Mouse (Mus musculus) hindbrain, embryonic 13.5 days (tissue): ENCODE results near the gene Ssh2. TPM values are rescaled to one million over a fixed set of nuclear protein-coding genes. Genes with fewer than 3 reads are reported as not detected.

Experiments used
- ATAC-seq: fragments of 200-750 bp; cut with Nextera tagmentation; 2 replicates; pipeline ENCODE4 v1.8.0; 2017; ENCODE audit warnings: moderate TSS enrichment; ENCODE audit not compliant: low FRiP score
- H3K27ac ChIP-seq: fragments of 300-500 bp; sonication (generic); 2 replicates; pipeline ENCODE4 v1.5.1; 2015; ENCODE audit warnings: inconsistent platforms, mild to moderate bottlenecking, moderate library complexity
- H3K27me3 ChIP-seq: fragments of 300-500 bp; sonication (generic); 2 replicates; pipeline ENCODE4 v1.6.1; 2015; ENCODE audit warnings: mild to moderate bottlenecking, inconsistent platforms
- H3K36me3 ChIP-seq: fragments of 300-500 bp; sonication (generic); 2 replicates; pipeline ENCODE4 v1.6.1; 2015; ENCODE audit warnings: mild to moderate bottlenecking, inconsistent platforms
- H3K4me1 ChIP-seq: fragments of 300-500 bp; sonication (generic); replicated peaks from 2 replicates; pipeline ENCODE4 v1.6.1; 2015; ENCODE audit warnings: inconsistent platforms
- H3K4me2 ChIP-seq: fragments of 300-500 bp; sonication (generic); 2 replicates; pipeline ENCODE4 v1.6.1; 2015; ENCODE audit warnings: inconsistent platforms, mild to moderate bottlenecking, moderate library complexity
- H3K4me3 ChIP-seq: fragments of 300-500 bp; sonication (generic); 2 replicates; pipeline ENCODE4 v1.5.1; 2015; ENCODE audit warnings: mild to moderate bottlenecking, inconsistent platforms
- H3K9ac ChIP-seq: fragments of 300-500 bp; sonication (generic); 2 replicates; pipeline ENCODE4 v1.6.1; 2015; ENCODE audit warnings: mild to moderate bottlenecking, inconsistent platforms
- H3K9me3 ChIP-seq: fragments of 300-500 bp; sonication (generic); 2 replicates; pipeline ENCODE4 v1.6.1; 2016; ENCODE audit warnings: inconsistent platforms
- WGBS: fragments of 180-500 bp; shearing (Covaris S2); methylation state at CpG from one replicate; pipeline ENCODE4 v1.1.7; 2015; 5-methylcytosine and 5-hydroxymethylcytosine counted together
- polyA plus RNA-seq: library from polyadenylated mRNA; unstranded; fragments of >200 nt; fragmentation: Nextera tagmentation; extraction: Ambion mirVana; gene quantifications from 2 replicates; pipeline ENCODE4 v1.2.1, GENCODE M21; 2015

The Ssh2 gene
- polyA plus RNA-seq, 1 experiment from 2014 or later = 16.4 TPM

GRCm38 (mm10) chr11:77461856-77462255 lies 245.8 kb downstream of the Ssh2 start:
- H3K4me3 ChIP-seq = peak overlapping the region; percentile 58
- WGBS = 10% methylated on average over 6 of the region's 6 CpGs
- H3K4me2 ChIP-seq = peak overlapping the region; percentile 99
- H3K27ac ChIP-seq = no peak overlapping the region
- H3K4me1 ChIP-seq = peaks cover 18% of the 10 kb centered on the region
- peaks cover 72% of the 10 kb centered on the region for H3K27me3 ChIP-seq
- H3K9ac ChIP-seq = peak overlapping the region; percentile 77
- peaks cover 4% of the 10 kb centered on the region; the same call in 1 of the 2 replicates for H3K36me3 ChIP-seq
- ATAC-seq = no peak
- H3K9me3 ChIP-seq = no peaks in the 10 kb centered on the region

- Histone ChIP-seq H3K9me3 (no peaks in the 10 kb centered on the region), H3K36me3 (peaks cover 4% of the 10 kb centered on the region; the same call in 1 of the 2 replicates), H3K27me3 (peaks cover 78% of the 10 kb centered on the region), H3K4me2 (peak within 1 kb of the TSS; percentile 99), H3K27ac (no peak within 1 kb of the TSS), H3K9ac (peak within 1 kb of the TSS; percentile 77), H3K4me3 (peak within 1 kb of the TSS; percentile 58), H3K4me1 (peaks cover 21% of the 10 kb centered on the region)
- peak; percentile 35; the same call in 1 of the 2 replicates for ATAC-seq
- 0% methylated on average over 64 of the region's 73 CpGs for WGBS
Observed at GRCm38 (mm10) chr11:77462283-77463100, 246.4 kb downstream of the Ssh2 start, which contains the start of gene Coro6. Coro6 (plus strand) TSS chr11:77462411.

- Histone ChIP-seq H3K9ac (peak overlapping the region; percentile 77; the same call in 1 of the 2 replicates), H3K36me3 (peaks cover 4% of the 10 kb centered on the region; the same call in 1 of the 2 replicates)
- WGBS = 53% methylated on average over 8 of the region's 8 CpGs
Observed at GRCm38 (mm10) chr11:77463101-77463445, 247.0 kb downstream of the Ssh2 start.

GRCm38 (mm10) chr11:77463786-77464185 lies 247.7 kb downstream of the Ssh2 start:
- Histone ChIP-seq H3K4me3 (no peak overlapping the region), H3K4me2 (no peak overlapping the region), H3K36me3 (peaks cover 4% of the 10 kb centered on the region; the same call in 1 of the 2 replicates), H3K9ac (no peak overlapping the region), H3K4me1 (peaks cover 28% of the 10 kb centered on the region), H3K27ac (no peak overlapping the region), H3K9me3 (no peaks in the 10 kb centered on the region), H3K27me3 (peaks cover 91% of the 10 kb centered on the region)
- WGBS = 80% methylated on average over 10 of the region's 10 CpGs
- ATAC-seq = no peak

More at GRCm38 (mm10) chr11:77463101-77463445, 247.0 kb downstream of the Ssh2 start:
- Histone ChIP-seq H3K27me3 (peaks cover 84% of the 10 kb centered on the region), H3K4me3 (peak overlapping the region; percentile 58; the same call in 1 of the 2 replicates), H3K4me1 (peaks cover 27% of the 10 kb centered on the region), H3K9me3 (no peaks in the 10 kb centered on the region), H3K27ac (no peak overlapping the region), H3K4me2 (peak overlapping the region; percentile 99)
- ATAC-seq = no peak

- Histone ChIP-seq H3K36me3 (no peaks in the 10 kb centered on the region), H3K4me1 (peaks cover 28% of the 10 kb centered on the region), H3K27me3 (peaks cover 96% of the 10 kb centered on the region), H3K4me2 (no peak overlapping the region), H3K27ac (no peak overlapping the region), H3K9ac (no peak overlapping the region), H3K9me3 (no peaks in the 10 kb centered on the region), H3K4me3 (no peak overlapping the region)
- ATAC-seq = no peak
- 44% methylated on average over 4 of the region's 4 CpGs for WGBS
Observed at GRCm38 (mm10) chr11:77464684-77465083, 248.6 kb downstream of the Ssh2 start.

GRCm38 (mm10) chr11:77465111-77465510 lies 249.0 kb downstream of the Ssh2 start:
- 49% methylated on average over 3 of the region's 3 CpGs for WGBS
- no peak overlapping the region for H3K4me2 ChIP-seq
- no peak overlapping the region for H3K9ac ChIP-seq
- 0 out of 2 replicates have a peak, but pooled peaks cover 1% of the 10 kb centered on the region for H3K36me3 ChIP-seq
- no peak overlapping the region for H3K27ac ChIP-seq
- no peak overlapping the region for H3K4me3 ChIP-seq
- peaks cover 95% of the 10 kb centered on the region for H3K27me3 ChIP-seq
- no peaks in the 10 kb centered on the region for H3K9me3 ChIP-seq
- ATAC-seq = no peak
- H3K4me1 ChIP-seq = peaks cover 28% of the 10 kb centered on the region

GRCm38 (mm10) chr11:77466544-77466943 lies 250.5 kb downstream of the Ssh2 start:
- H3K9me3 ChIP-seq = no peaks in the 10 kb centered on the region
- H3K4me2 ChIP-seq = no peak overlapping the region
- peaks cover 15% of the 10 kb centered on the region for H3K36me3 ChIP-seq
- no peak overlapping the region for H3K4me3 ChIP-seq
- peaks cover 28% of the 10 kb centered on the region for H3K4me1 ChIP-seq
- WGBS = 41% methylated on average over 9 of the region's 9 CpGs
- no peak for ATAC-seq
- no peak overlapping the region for H3K27ac ChIP-seq
- no peak overlapping the region for H3K9ac ChIP-seq
- peaks cover 81% of the 10 kb centered on the region for H3K27me3 ChIP-seq

GRCm38 (mm10) chr11:77467157-77467556 lies 251.1 kb downstream of the Ssh2 start:
- Histone ChIP-seq H3K27me3 (peaks cover 74% of the 10 kb centered on the region), H3K36me3 (peaks cover 22% of the 10 kb centered on the region)

GRCm38 (mm10) chr11:77467784-77468183 lies 251.7 kb downstream of the Ssh2 start:
- Histone ChIP-seq H3K4me1 (peaks cover 17% of the 10 kb centered on the region), H3K27ac (no peak overlapping the region)

More at GRCm38 (mm10) chr11:77467157-77467556, 251.1 kb downstream of the Ssh2 start:
- no peak overlapping the region for H3K27ac ChIP-seq
- H3K9ac ChIP-seq = no peak overlapping the region
- H3K4me3 ChIP-seq = no peak overlapping the region
- no peaks in the 10 kb centered on the region for H3K9me3 ChIP-seq
- 0 out of 2 replicates have a peak, but pooled peaks have one; percentile 7 for ATAC-seq
- 6% methylated on average over 25 of the region's 25 CpGs for WGBS
- peaks cover 23% of the 10 kb centered on the region for H3K4me1 ChIP-seq
- H3K4me2 ChIP-seq = no peak overlapping the region

GRCm38 (mm10) chr11:77468397-77468796 lies 252.3 kb downstream of the Ssh2 start:
- 85% methylated on average over 9 of the region's 9 CpGs for WGBS
- ATAC-seq = no peak
- H3K27me3 ChIP-seq = peaks cover 62% of the 10 kb centered on the region

More at GRCm38 (mm10) chr11:77467784-77468183, 251.7 kb downstream of the Ssh2 start:
- peaks cover 28% of the 10 kb centered on the region for H3K36me3 ChIP-seq
- no peak overlapping the region for H3K4me3 ChIP-seq
- H3K4me2 ChIP-seq = peak overlapping the region; percentile 23; the same call in 1 of the 2 replicates
- no peak overlapping the region for H3K9ac ChIP-seq
- ATAC-seq = no peak
- no peaks in the 10 kb centered on the region for H3K9me3 ChIP-seq
- 12% methylated on average over 20 of the region's 20 CpGs for WGBS
- H3K27me3 ChIP-seq = peaks cover 68% of the 10 kb centered on the region

GRCm38 (mm10) chr11:77471407-77471806 lies 255.3 kb downstream of the Ssh2 start:
- H3K36me3 ChIP-seq = peaks cover 55% of the 10 kb centered on the region
- H3K4me2 ChIP-seq = no peak overlapping the region
- no peaks in the 10 kb centered on the region for H3K9me3 ChIP-seq
- peaks cover 10% of the 10 kb centered on the region for H3K4me1 ChIP-seq
- peaks cover 33% of the 10 kb centered on the region for H3K27me3 ChIP-seq
- 71% methylated on average over 29 of the region's 29 CpGs for WGBS
- no peak overlapping the region for H3K9ac ChIP-seq
- H3K4me3 ChIP-seq = no peak overlapping the region
- ATAC-seq = no peak
- no peak overlapping the region for H3K27ac ChIP-seq

More at GRCm38 (mm10) chr11:77468397-77468796, 252.3 kb downstream of the Ssh2 start:
- no peak overlapping the region for H3K4me2 ChIP-seq
- H3K9ac ChIP-seq = no peak overlapping the region
- no peak overlapping the region for H3K4me3 ChIP-seq
- H3K9me3 ChIP-seq = no peaks in the 10 kb centered on the region
- peaks cover 14% of the 10 kb centered on the region for H3K4me1 ChIP-seq
- peaks cover 34% of the 10 kb centered on the region for H3K36me3 ChIP-seq
- H3K27ac ChIP-seq = no peak overlapping the region

GRCm38 (mm10) chr11:77472775-77473174 lies 256.7 kb downstream of the Ssh2 start:
- no peak overlapping the region for H3K4me2 ChIP-seq
- peaks cover 4% of the 10 kb centered on the region for H3K4me1 ChIP-seq
- H3K9me3 ChIP-seq = no peaks in the 10 kb centered on the region
- H3K9ac ChIP-seq = no peak overlapping the region
- peaks cover 66% of the 10 kb centered on the region for H3K36me3 ChIP-seq
- no peak for ATAC-seq
- no peak overlapping the region for H3K27ac ChIP-seq
- peaks cover 19% of the 10 kb centered on the region for H3K27me3 ChIP-seq
- WGBS = 92% methylated on average over 16 of the region's 16 CpGs
- no peak overlapping the region for H3K4me3 ChIP-seq
